Mouse (Mus musculus) c-Kit-positive CD71-negative TER-119-negative erythroid progenitor cells, embryonic 14.5 days (primary cell): ENCODE measurements at regions not wholly inside any gene's neighbourhood (a gene's known extent, or its start where the extent isn't known, plus 50 kb on each side); places are given as distances from the start of the nearest gene placed in this dataset.

Source experiments
- DNase-seq: peaks from one replicate; pipeline ENCODE4 v3.0.0-alpha.2; 2013; ENCODE audit warnings: low read depth

- no peak for DNase-seq
Measured at GRCm38 (mm10) chr16:20800038-20800437, 65.7 kb upstream of the Thpo start.

- DNase-seq, result no peak
Measured at GRCm38 (mm10) chr16:20798115-20798514, 63.8 kb upstream of the Thpo start.

- DNase-seq, result no peak
Measured at GRCm38 (mm10) chr16:20794721-20795120, 60.4 kb upstream of the Thpo start.
